Mouse (Mus musculus): ENCODE results near the gene Lsm14a.
A peak's percentile ranks its signal among the peaks of the same experiment; 100 is the strongest.
"Not testable (repeated sequence)": the region's sequence is repeated elsewhere in the genome, so short reads cannot be mapped to it uniquely, and the experiment has no call there.

Lsm14a gene

GRCm38 (mm10) chr7:34355629-34356028 is 37.5 kb downstream of the Lsm14a start:
- DNase-seq, result no peak

GRCm38 (mm10) chr7:34351997-34352396 is 41.1 kb downstream of the Lsm14a start:
- DNase-seq, result peak in 1 of 2 experiments; percentile 24

GRCm38 (mm10) chr7:34350166-34350565 is 42.9 kb downstream of the Lsm14a start:
- DNase-seq, result no peak

DNA sequence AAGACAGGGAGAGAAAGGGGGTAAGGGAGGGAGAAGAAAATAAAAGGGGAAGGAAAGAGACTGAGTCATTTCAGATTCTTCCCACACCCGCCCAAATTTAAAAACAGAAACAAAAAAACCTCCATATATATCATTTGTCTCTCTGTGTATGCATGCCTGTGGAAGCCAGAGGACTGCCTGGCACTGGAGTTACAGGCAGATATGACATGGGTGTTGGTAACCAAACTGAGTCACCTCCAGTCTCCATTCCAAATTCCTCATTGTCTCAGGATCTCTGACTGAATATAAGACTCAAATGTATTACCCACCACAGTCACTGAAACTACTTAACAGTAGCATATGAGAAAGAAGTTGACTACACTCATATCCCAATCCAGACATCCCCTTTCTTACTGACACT is 45.1 kb downstream of the Lsm14a start:
- DNase-seq, result no peak

DNA sequence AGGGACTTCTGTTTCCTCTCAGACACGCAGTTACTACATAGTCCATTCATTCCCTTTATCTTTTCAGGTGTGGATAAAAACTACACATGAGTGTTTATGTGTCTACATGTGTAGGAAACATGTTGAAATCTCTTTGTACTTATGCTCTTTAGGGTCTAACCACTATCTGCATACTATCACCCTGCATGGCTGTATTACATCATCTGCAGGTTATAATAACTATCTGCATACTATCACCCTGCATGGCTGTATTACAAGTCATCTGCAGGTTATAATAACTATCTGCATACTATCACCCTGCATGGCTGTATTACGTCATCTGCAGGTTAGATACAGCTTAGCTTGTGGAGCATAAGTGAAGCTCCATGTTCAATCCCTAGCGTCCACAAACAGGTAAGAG is 46.1 kb downstream of the Lsm14a start:
- no peak for DNase-seq

- no peak for DNase-seq
Measured at GRCm38 (mm10) chr7:34346505-34346904, 46.6 kb downstream of the Lsm14a start.

- DNase-seq, result no peak
Measured at GRCm38 (mm10) chr7:34342040-34342793, 50.9 kb downstream of the Lsm14a start.

DNA sequence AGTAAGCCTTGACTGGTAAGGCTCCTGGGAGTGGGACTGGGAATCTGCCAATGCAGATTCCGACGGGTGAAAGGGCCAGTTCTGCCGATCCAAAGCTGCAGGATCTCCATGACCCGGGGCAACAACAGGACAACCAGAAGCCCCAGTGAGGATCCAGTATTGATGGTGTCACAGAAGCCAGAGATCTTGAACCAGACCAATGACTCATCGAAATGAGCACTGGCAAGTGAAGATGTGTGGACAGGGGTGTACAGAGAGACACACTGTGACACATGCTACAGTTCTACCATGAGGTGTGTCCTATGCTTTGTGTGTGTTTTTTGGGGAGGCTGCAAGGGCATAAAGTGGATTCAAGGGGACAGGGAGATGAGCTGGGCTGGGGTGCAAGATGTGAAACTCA is 52.3 kb downstream of the Lsm14a start:
- no peak for DNase-seq

DNA sequence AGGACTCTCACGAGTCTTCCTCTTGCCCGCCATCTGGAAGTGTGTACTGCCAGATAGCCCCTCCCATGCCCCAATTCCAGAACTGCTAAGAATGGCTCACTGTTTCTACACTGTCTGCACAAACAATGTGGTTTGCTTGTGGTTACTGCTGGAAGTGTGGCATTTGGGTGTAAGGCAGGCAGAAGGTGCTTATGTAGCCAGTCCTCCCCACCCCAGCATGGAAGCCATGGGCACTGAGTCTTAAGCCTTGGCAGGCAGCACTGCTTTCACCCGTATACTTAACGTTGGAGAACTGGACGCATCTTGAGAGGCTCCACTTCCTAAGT is 54.0 kb downstream of the Lsm14a start:
- no peak for DNase-seq

DNA sequence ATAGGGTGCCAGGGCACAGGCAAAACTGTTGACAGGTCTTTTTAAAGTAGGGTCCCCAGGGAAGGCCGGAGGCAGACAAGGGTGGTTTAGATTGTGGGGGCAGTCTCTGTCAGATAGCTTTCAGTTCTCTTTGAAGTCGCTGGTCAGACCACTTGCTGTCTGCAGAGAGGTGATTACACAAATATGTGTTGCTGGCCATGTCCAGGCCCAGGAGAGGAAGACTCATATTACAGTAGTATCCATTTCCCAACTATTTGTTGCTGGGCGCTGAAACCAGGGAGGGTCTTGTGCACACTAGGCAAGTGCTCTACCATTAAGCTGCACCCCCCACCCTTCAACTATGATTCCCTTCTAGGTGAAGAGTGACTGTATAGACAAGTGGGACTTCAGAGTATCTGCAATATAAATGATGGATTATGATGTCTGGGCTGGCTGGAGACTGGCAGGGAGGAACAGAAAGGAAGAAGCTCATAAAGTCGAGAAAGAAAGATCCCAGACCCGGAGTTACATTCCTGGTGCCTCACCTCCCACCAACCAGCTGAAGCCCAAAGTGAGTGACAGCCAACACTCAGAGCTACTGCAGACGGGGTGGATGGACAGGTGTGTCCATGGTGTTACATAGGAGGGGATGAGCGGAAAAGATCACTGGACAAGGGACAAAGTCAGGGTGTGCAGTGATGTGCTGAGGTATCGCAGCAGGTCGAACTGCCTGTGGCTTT is 54.5 kb downstream of the Lsm14a start:
- peak in 1 of 2 experiments; percentile 17 for DNase-seq

DNA sequence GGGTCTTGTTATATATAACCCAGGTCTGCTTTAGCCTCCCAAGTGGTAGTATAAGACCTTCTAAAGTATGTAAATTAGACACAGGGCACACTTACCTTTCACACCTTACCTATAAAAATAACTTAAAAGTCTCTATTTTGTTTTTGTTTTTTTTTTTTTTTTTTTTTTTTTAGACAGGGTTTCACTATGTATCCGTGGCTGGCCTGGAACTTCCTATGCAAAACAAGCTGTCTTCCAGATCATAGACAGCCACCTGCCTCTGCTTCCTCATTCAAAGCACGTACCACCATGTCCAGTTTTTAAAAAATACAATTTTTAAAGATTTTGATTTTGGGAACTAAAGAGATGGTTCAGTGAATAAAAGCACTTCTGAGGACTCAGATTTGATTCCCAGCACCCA is 55.8 kb downstream of the Lsm14a start:
- no peak for DNase-seq

DNA sequence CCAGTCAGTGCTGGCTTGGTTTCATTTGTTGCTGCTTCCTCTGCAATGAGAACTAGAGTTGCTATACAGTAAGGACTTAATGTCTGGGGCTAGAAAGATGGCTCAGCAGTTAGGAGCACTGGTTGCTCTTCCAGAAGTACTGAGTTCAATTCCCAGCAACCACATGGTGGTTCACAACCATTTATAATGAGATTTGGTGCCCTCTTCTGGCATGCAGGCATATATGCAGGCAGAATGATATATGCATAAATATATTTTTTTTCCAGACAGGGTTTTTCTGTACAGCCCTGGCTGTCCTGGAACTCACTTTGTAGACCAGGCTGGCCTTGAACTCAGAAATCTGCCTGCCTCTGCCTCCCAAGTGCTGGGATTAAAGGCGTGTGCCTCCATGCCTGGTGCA is 56.6 kb downstream of the Lsm14a start:
- DNase-seq, result not testable (repeated sequence)

DNA sequence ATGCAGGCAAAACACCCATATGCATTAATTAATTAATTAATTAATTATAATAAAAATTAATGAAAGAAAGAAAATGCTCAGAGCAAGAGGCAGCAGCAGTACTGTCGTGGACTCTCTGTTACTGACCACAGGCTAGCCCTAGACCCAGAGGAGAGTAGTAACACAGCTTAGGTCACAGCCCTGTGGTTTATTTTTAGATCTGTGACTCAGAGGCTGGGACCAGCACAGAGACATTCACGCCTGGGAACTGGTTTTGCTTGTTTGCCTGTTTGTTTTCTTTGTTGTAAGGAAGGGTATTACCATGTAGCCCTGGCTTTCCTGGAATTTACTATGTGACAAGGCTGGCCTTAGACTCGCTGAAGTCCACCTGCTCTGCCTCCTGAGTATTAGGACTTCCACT is 65.6 kb downstream of the Lsm14a start:
- DNase-seq, result no peak

- DNase-seq, result no peak
Measured at GRCm38 (mm10) chr7:34324857-34325256, 68.3 kb downstream of the Lsm14a start.

DNA sequence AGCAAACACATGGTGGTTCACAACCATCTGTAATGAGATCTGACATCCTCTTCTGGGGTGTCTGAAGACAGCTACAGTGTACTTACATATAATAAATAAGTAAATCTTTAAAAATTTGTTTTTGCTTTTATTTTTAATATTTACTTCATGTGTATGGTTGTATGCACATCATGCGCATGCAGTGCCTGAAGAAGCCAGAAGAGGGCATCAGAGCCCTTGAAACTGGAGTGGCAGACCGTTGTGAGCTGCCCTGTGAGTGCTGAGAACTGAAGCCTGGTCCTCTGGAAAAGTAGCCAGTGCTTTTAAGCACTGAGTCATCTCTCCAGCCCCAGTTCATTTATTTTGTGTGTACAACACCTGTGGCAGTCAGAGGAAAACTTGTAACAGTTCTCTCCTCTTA is 69.1 kb downstream of the Lsm14a start:
- no peak for DNase-seq

GRCm38 (mm10) chr7:34323351-34323750 is 69.8 kb downstream of the Lsm14a start:
- DNase-seq, result no peak

DNA sequence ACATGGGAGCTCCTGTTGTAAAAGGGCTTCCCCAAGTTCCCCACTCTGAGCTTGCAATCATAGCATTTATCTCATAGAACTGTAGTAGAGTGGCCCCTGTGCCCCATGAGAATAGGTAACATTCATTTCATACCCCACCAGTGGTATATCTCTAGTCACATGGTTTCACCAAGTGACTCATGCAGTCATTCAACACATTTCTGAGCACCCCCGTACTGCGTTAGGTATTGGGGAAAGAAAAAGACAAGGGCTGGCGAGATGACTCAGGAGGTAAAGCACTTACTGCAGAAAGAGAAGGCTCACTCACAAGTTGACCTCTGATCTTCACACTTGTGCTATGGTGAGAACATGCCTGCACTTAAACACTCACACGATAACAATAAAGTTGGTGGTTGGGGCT is 71.2 kb downstream of the Lsm14a start:
- no peak for DNase-seq

DNA sequence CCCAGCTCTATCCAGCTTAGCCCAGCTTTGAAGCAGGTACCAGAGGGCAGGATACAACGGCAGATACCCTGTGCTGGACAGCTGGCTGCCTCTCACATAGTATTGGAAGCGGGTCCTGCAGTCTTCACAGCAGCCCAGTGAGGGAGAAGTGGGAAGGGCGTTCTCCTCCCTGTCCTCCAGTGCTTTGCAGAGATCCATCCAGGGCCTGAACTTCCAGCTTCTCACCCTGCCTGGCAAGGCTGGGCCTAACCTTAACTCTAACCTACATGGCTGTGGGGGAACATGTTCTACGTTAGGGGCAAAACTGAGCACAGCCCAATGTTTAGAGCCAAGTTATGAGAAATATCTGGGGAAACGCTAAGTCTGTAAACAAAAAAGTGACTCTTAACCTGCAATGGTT is 72.0 kb downstream of the Lsm14a start:
- no peak for DNase-seq

DNA sequence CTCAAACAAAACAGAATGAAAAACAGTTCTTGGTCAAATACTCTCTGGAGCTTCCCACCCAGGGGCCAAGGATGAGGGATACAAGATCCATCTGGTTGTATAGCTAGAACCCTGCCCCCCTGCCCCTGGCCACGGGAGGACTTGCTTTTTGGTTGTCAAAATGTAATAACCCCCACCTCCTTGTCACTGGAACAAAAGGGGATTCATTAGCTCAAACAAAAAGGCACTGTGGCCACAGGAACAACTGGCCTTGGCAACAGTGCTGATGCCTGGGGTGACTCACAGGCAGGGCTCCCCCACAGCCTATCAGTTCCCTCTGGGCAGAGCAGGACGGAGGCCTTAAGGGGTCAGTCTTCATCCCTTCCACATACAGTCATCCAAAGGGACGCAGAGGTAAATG is 73.2 kb downstream of the Lsm14a start:
- DNase-seq, result no peak

- DNase-seq, result no peak
Measured at GRCm38 (mm10) chr7:34319123-34319522, 74.0 kb downstream of the Lsm14a start.

DNA sequence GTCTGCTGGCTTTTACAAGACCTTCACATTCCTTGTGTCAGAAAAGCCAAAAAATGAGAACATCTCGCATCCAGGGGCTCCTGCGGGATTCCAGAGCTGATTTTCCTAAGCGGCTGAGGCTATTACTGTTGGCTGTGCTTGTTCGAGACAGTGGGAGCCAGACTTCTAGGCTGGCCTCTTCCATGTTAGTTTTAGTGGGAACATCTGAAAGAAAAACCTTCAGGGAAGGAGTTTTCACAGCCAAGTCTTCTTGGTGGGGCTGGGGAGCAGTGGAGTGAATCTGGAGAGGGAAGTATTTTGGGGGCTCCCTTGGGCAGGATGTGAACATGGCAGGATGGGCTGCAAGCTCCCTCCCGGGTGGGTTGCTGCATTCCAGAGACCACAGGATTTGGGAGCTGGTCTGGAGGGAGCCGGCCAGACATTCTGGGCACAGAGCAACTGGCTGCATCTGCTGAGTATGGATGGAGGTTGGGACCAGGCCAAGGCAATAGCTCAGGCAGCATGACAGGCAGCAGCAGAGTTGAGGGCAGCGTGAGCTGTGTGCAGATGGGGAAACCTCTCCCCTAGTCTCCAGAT is 75.1 kb downstream of the Lsm14a start:
- DNase-seq, result no peak

- DNase-seq, result peak; percentile 77 to 85
Measured at GRCm38 (mm10) chr7:34313443-34313875, 79.7 kb downstream of the Lsm14a start, which contains the start of gene 4931406P16Rik. Gene 4931406P16Rik, minus strand, starts transcription at chr7:34313551.

GRCm38 (mm10) chr7:34312786-34313442 is 80.2 kb downstream of the Lsm14a start:
- DNase-seq, result peak in 1 of 2 experiments; percentile 38

Measured in spleen, adult 18-20 months (tissue).